Mouse (Mus musculus) lung, embryonic 16.5 days (tissue): ENCODE data around the gene Lhfpl2. TPM values are rescaled to one million over a fixed set of nuclear protein-coding genes. Genes with fewer than 3 reads are reported as not detected.

Source experiments
- ATAC-seq: fragments of 200-750 bp; cut with Nextera tagmentation; 2 replicates; pipeline ENCODE4 v1.8.0; 2017; ENCODE audit warnings: low read depth, mild to moderate bottlenecking, moderate library complexity
- H3K27ac ChIP-seq: fragments of 300-500 bp; sonication (generic); 2 replicates; pipeline ENCODE4 v1.5.1; 2014; ENCODE audit warnings: mild to moderate bottlenecking, control low read depth, low read length
- H3K27me3 ChIP-seq: fragments of 300-500 bp; sonication (generic); 2 replicates; pipeline ENCODE4 v1.6.1; 2014; ENCODE audit warnings: low read depth, low read length, mixed read lengths; ENCODE audit not compliant: control insufficient read depth, insufficient read depth
- H3K36me3 ChIP-seq: fragments of 300-500 bp; sonication (generic); 2 replicates; pipeline ENCODE4 v1.6.1; 2014; ENCODE audit warnings: low read length; ENCODE audit not compliant: control insufficient read depth, insufficient read depth
- H3K4me1 ChIP-seq: fragments of 300-500 bp; sonication (generic); replicated peaks from 2 replicates; pipeline ENCODE4 v1.6.1; 2014; ENCODE audit warnings: low read length, mixed read lengths; ENCODE audit not compliant: control insufficient read depth, insufficient read depth
- H3K4me2 ChIP-seq: fragments of 300-500 bp; sonication (generic); 2 replicates; pipeline ENCODE4 v1.6.1; 2014; ENCODE audit warnings: low read depth, low read length, control low read depth
- H3K4me3 ChIP-seq: fragments of 300-500 bp; sonication (generic); 2 replicates; pipeline ENCODE4 v1.5.1; 2014; ENCODE audit warnings: mild to moderate bottlenecking, low read length, control low read depth
- H3K9ac ChIP-seq: fragments of 300-500 bp; sonication (generic); 2 replicates; pipeline ENCODE4 v1.6.1; 2014; ENCODE audit warnings: low read length, control low read depth
- H3K9me3 ChIP-seq: fragments of 300-500 bp; sonication (generic); 2 replicates; pipeline ENCODE4 v1.6.1; 2016; ENCODE audit warnings: low read length; ENCODE audit not compliant: control insufficient read depth
- WGBS: fragments of 180-500 bp; shearing (Covaris S2); extraction: QIAGEN DNeasy Blood & Tissue Kit; methylation state at CpG from one replicate; pipeline ENCODE4 v1.1.7; 2014; 5-methylcytosine and 5-hydroxymethylcytosine counted together
- polyA plus RNA-seq: library from polyadenylated mRNA; unstranded; fragments of >200 nt; fragmentation: Nextera tagmentation; extraction: Ambion mirVana; gene quantifications from 2 replicates; pipeline ENCODE4 v1.2.1, GENCODE M21; 2015

Lhfpl2 gene
- polyA plus RNA-seq, 1 experiment from 2014 or later = 54.1 TPM

DNA sequence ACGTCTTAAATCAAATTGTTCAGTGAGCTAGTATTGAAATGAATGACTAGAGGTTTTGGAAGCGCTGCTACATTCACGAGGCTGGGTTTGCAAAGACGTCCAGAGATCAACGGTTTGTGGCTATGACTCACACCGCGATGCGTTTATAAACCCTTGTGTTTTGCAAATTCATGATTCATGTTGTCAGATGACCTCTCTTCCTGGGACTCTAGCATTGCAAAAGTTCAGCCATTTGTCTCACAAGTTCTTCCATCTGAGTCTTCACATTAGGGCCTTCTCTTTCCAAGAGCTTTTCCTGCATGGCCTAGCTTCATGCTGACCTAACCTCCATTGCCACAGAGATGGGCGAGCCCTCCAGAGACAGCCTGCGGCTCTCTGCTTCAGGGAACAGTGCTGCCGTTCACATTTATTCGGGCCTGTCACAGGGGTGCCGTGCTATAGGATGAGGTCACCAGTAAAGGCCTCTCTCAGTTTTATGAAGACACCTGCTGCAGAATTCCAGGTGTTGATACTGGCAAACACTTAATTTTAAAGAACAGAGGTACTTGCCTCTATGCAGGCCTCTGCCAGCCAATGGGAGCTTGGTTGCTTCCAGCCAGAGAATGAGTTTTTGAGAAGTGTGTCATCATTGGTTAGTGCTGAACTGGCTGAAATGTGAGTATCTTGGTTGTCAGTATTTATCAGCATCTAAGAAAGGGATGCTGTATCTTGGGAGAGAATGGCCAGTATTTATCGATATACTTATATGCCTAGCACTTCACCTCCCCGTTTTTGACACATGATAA is 97.1 kb downstream of the Lhfpl2 start:
- Histone ChIP-seq H3K27ac (no peak overlapping the region), H3K4me1 (peaks cover 3% of the 10 kb centered on the region), H3K4me3 (no peak overlapping the region), H3K27me3 (no peaks in the 10 kb centered on the region), H3K4me2 (no peak overlapping the region), H3K9ac (no peak overlapping the region), H3K9me3 (no peaks in the 10 kb centered on the region), H3K36me3 (no peaks in the 10 kb centered on the region)
- 73% methylated on average over 15 of the region's 15 CpGs for WGBS
- ATAC-seq = no peak

DNA sequence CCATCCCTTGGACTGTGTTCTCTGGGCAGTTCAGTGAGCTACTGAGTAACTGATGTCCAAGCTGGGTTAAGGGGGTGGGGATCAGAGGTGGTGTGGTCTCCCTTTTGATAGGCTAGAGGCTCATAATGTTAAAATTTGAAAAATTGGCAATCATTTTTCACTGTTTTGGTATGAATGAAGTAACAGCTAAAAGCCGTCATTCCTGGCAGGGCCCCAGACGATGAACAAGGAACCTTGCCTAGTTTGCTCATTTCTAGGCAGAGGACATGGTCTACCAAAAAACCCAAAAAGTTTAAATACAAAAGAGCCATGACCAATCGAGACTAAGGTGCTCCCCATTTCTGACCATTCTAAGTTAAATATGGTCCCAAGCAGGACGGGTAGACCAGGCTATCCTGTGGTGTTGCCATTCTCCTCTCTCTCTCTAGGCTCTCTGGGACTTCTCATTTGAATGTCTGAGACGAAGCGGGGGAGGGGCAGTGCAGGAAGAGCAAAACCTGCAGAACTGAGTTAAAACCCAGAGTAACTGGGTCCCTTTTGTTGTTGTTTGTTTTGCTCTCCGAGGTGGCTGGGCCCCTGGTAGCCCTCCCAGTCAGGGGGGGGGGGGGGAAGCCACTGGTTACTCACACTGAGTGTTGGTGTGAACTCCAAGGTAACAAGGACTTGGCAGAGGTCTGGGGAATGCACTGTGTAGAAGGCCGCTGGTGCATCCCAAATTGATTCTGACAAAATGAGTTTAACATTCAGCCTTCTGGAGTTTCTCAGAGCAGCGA is 98.2 kb downstream of the Lhfpl2 start:
- no peaks in the 10 kb centered on the region for H3K36me3 ChIP-seq
- WGBS = 56% methylated on average over 9 of the region's 9 CpGs
- H3K4me3 ChIP-seq = no peak overlapping the region
- no peak overlapping the region for H3K9ac ChIP-seq
- peaks cover 3% of the 10 kb centered on the region for H3K4me1 ChIP-seq
- no peak overlapping the region for H3K27ac ChIP-seq
- no peak for ATAC-seq
- no peak overlapping the region for H3K4me2 ChIP-seq
- no peaks in the 10 kb centered on the region for H3K9me3 ChIP-seq
- no peaks in the 10 kb centered on the region for H3K27me3 ChIP-seq

DNA sequence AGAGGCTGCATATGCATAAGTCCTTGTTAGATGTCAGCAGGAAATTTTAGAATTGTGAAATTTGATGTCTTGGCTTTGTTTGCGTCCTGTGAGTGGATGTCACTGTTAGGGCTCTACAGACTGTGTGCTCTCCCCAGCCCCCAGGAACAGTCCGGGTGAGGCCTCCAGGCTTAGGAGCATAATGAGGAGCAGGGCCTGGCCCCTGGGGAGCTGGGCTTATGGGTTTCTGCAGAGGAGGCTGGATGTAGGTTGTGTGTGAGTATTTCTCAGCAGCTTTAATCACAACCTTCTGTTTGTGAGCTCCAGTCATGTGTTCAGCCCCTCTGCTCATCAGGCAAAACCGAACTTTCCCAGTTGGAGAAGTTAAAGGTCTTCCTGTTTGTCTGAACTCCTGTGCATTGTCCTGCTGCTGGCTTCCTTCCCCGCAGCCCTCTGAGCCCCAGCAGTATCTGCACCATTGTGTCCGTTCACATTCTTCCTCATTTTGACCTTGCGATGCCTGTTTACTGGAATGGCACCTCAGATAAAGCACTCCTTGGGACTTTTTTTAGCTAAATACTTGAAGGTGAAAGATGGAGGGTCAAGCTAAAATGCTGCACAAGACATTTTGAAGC is 101.4 kb downstream of the Lhfpl2 start:
- Histone ChIP-seq H3K9ac (no peak overlapping the region), H3K36me3 (no peaks in the 10 kb centered on the region), H3K27me3 (no peaks in the 10 kb centered on the region), H3K4me1 (peaks cover 3% of the 10 kb centered on the region), H3K4me2 (no peak overlapping the region), H3K27ac (peak overlapping the region; percentile 70), H3K9me3 (no peaks in the 10 kb centered on the region), H3K4me3 (no peak overlapping the region)
- peak; percentile 64 for ATAC-seq
- WGBS = 42% methylated on average over 6 of the region's 6 CpGs

DNA sequence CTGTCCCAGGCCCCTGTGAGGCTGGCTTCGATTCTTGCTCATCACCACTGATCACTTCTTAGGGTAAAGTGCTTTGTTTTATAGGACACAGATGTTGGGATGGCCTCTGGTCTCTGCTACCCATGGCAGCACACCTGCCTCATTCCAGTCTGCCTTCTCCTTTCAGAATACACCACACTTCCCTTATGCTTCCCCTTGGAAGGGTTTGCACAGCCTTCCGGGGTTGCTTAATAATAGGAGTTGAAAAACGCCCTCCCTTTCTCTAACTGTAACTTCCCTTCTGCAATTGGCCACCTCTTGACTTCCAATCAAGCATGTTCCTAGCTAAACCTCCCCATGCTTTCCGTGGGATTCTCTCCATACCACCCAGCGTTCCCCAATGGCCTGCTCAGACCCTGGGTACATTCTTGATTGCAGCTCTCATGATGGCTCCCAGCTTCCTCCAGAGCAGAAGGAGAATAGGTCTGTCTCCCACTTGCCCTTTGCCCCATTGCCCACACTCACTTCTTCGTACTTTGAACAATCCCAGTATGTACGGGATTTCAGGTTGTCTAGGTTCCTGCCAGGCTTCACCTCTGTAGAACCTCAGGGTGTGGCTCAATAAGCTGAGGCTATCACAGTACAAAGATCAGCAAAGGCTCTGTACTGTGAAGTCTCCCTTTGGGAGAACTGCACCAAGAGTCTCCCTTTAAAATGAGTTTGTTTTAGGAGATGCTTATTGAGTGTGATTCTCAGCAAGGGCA is 102.1 kb downstream of the Lhfpl2 start:
- no peak overlapping the region for H3K4me3 ChIP-seq
- H3K4me1 ChIP-seq = peaks cover 3% of the 10 kb centered on the region
- no peak overlapping the region for H3K4me2 ChIP-seq
- no peak for ATAC-seq
- H3K9ac ChIP-seq = no peak overlapping the region
- H3K27ac ChIP-seq = peak overlapping the region; percentile 70
- H3K27me3 ChIP-seq = no peaks in the 10 kb centered on the region
- H3K36me3 ChIP-seq = no peaks in the 10 kb centered on the region
- WGBS = 76% methylated on average over 7 of the region's 7 CpGs
- H3K9me3 ChIP-seq = no peaks in the 10 kb centered on the region

DNA sequence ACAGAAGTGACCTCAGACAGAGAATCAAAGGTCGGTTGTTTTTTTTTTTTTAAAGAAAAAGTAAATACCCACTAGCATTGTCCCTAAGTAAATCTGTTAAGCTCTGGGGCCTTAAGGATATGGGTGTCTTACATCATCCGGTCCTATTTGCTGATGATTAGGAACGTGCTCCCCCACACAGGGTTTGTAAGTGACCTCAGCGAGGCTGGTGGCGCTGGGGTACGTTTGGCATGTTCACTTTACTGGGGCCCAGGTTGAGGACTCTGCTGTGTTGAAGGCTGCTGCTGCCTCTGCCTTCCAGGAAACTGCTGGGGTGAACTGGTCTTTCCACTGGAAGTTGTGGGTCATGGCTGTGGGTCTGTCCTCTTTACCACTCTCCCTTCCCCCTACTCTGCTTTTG is 106.9 kb downstream of the Lhfpl2 start:
- ATAC-seq = no peak
- H3K27me3 ChIP-seq = no peaks in the 10 kb centered on the region
- no peak overlapping the region for H3K27ac ChIP-seq
- H3K4me1 ChIP-seq = no peaks in the 10 kb centered on the region; the same call in 1 of the 2 replicates
- no peaks in the 10 kb centered on the region for H3K9me3 ChIP-seq
- H3K4me3 ChIP-seq = no peak overlapping the region
- no peak overlapping the region for H3K9ac ChIP-seq
- WGBS = 56% methylated on average over 6 of the region's 6 CpGs
- no peak overlapping the region for H3K4me2 ChIP-seq
- H3K36me3 ChIP-seq = no peaks in the 10 kb centered on the region

DNA sequence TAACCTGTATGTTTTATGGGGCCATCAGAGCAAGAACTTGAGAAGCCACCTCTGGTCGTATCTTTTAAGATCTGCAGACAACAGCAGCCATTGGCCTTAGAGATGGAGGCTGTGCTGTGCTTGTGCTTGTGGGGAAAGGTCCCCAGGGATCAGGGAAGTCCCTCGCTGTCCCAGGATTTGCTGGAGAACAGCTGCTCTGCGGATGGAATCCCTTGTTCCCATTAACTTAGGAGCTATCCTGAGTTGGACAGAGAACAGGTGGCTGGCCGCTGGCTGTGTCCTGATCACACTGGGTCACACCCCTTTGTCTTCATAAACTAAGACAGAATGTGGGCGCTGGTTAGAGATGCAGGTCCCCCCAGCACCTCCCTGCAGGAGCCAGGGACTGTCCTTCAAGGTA is 110.7 kb downstream of the Lhfpl2 start:
- no peaks in the 10 kb centered on the region for H3K9me3 ChIP-seq
- no peaks in the 10 kb centered on the region for H3K27me3 ChIP-seq
- H3K4me1 ChIP-seq = peaks cover 5% of the 10 kb centered on the region
- H3K4me2 ChIP-seq = no peak overlapping the region
- H3K9ac ChIP-seq = no peak overlapping the region
- 80% methylated on average over 5 of the region's 5 CpGs for WGBS
- no peaks in the 10 kb centered on the region for H3K36me3 ChIP-seq
- H3K4me3 ChIP-seq = no peak overlapping the region
- ATAC-seq = no peak
- H3K27ac ChIP-seq = no peak overlapping the region

DNA sequence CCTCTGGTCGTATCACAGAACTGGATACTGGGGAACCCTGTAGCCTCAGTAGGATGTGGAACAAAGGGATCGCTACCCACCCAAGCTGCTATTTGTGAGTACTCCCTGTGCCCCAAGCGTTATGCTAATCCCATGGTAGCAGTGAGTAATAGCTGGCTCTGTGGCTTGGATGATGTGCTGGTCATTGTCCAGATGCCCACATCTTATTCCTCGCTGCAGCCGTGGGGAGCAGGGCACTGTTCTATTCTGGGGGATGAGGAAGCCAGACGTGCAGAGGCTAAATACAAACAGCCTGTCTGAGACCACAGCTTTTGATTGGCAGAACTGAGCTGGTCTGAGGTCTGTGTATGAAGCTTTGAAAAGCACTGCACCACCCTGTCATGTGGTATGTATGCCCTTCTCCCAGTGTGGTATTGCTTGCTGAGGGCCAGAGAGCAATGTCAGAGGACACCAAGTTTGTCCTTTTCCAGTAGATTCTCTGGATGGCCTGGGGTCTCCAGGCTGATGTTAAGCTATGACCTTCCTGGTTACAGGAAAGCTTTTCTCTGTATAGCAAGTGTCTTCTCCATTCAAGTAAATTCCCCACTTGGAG is 111.8 kb downstream of the Lhfpl2 start:
- no peak overlapping the region for H3K9ac ChIP-seq
- ATAC-seq = no peak
- H3K27me3 ChIP-seq = no peaks in the 10 kb centered on the region
- H3K4me2 ChIP-seq = no peak overlapping the region
- WGBS = 70% methylated on average over 6 of the region's 6 CpGs
- no peaks in the 10 kb centered on the region for H3K9me3 ChIP-seq
- H3K27ac ChIP-seq = no peak overlapping the region
- no peaks in the 10 kb centered on the region for H3K36me3 ChIP-seq
- peaks cover 15% of the 10 kb centered on the region for H3K4me1 ChIP-seq
- H3K4me3 ChIP-seq = no peak overlapping the region

DNA sequence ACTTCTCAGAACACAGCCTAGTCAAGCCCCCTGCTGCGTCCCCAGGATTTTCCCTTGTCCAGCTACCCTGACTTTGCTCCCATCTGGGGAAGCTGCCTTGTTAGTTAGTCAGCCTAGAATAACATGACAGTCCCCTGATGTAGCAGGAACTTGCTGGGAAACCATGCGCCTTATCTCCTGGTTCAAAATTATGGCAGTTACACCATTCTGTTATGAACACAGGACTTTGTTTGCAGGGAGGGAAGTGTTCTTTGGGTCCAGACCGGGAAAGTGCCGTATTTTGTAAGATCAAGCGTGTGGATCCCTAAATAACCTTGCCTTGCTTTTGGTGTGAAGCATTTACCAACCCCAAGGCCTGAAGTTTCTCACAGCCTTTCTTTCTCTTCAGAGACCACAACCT is 114.0 kb downstream of the Lhfpl2 start:
- Histone ChIP-seq H3K36me3 (no peaks in the 10 kb centered on the region), H3K9ac (no peak overlapping the region), H3K4me3 (no peak overlapping the region), H3K4me2 (no peak overlapping the region), H3K4me1 (peaks cover 24% of the 10 kb centered on the region), H3K27ac (no peak overlapping the region), H3K9me3 (no peaks in the 10 kb centered on the region), H3K27me3 (no peaks in the 10 kb centered on the region)
- no peak for ATAC-seq
- 85% methylated on average over 5 of the region's 5 CpGs for WGBS
